Mouse (Mus musculus): ENCODE measurements at regions not wholly inside any gene's neighbourhood (a gene's known extent, or its start where the extent isn't known, plus 50 kb on each side); places are given as distances from the start of the nearest gene placed in this dataset.

GRCm38 (mm10) chr17:79282771-79283170, 72.1 kb downstream of the Cdc42ep3 start:
- WGBS, result 60% methylated on average over 2 of the region's 2 CpGs
- no peak for DNase-seq (ENCODE audit: low spot score)
- no peaks in the 10 kb centered on the region for H3K27me3 ChIP-seq (ENCODE audit: control insufficient read depth, insufficient read depth, low read length)
- H3K4me2 ChIP-seq (replicated peaks; ENCODE audit: low read depth, low read length), result no peak overlapping the region
- H3K4me3 ChIP-seq (ENCODE audit: low read depth, low read length), result no peak overlapping the region
- H3K9ac ChIP-seq (ENCODE audit: low read depth, low read length), result no peak overlapping the region
- ATAC-seq (ENCODE audit: low FRiP score), result no peak
- H3K27ac ChIP-seq (ENCODE audit: low read depth, low read length), result no peak overlapping the region
- H3K4me1 ChIP-seq (replicated peaks; ENCODE audit: control insufficient read depth, insufficient read depth, low read length), result peaks cover 4% of the 10 kb centered on the region; the same call in 1 of the 2 replicates
- H3K36me3 ChIP-seq (ENCODE audit: control insufficient read depth, insufficient read depth, low read length), result no peaks in the 10 kb centered on the region
- H3K9me3 ChIP-seq (ENCODE audit: control insufficient read depth, low read length), result no peaks in the 10 kb centered on the region

GRCm38 (mm10) chr17:79273551-79273950, 81.3 kb downstream of the Cdc42ep3 start:
- Histone ChIP-seq H3K4me1 (replicated peaks; ENCODE audit: control insufficient read depth, insufficient read depth, low read length) (no peaks in the 10 kb centered on the region), H3K9ac (ENCODE audit: low read depth, low read length) (no peak overlapping the region), H3K4me3 (ENCODE audit: low read depth, low read length) (no peak overlapping the region), H3K36me3 (ENCODE audit: control insufficient read depth, insufficient read depth, low read length) (no peaks in the 10 kb centered on the region), H3K27ac (ENCODE audit: low read depth, low read length) (no peak overlapping the region), H3K4me2 (replicated peaks; ENCODE audit: low read depth, low read length) (no peak overlapping the region), H3K27me3 (ENCODE audit: control insufficient read depth, insufficient read depth, low read length) (no peaks in the 10 kb centered on the region), H3K9me3 (ENCODE audit: control insufficient read depth, low read length) (no peaks in the 10 kb centered on the region)
- ATAC-seq (ENCODE audit: low FRiP score) (no peak), DNase-seq (ENCODE audit: low spot score) (no peak)
- WGBS, result 87% methylated on average over 8 of the region's 8 CpGs

GRCm38 (mm10) chr17:79259691-79260090, 95.2 kb downstream of the Cdc42ep3 start:
- no peak overlapping the region for H3K4me2 ChIP-seq (replicated peaks; ENCODE audit: low read depth, low read length)
- 70% methylated on average over 5 of the region's 5 CpGs for WGBS

GRCm38 (mm10) chr17:79246962-79247902, 107.7 kb downstream of the Cdc42ep3 start:
- Histone ChIP-seq H3K36me3 (ENCODE audit: control insufficient read depth, insufficient read depth, low read length) (no peaks in the 10 kb centered on the region), H3K4me3 (ENCODE audit: low read depth, low read length) (no peak overlapping the region), H3K27me3 (ENCODE audit: control insufficient read depth, insufficient read depth, low read length) (no peaks in the 10 kb centered on the region), H3K9ac (ENCODE audit: low read depth, low read length) (no peak overlapping the region), H3K27ac (ENCODE audit: low read depth, low read length) (no peak overlapping the region), H3K9me3 (ENCODE audit: control insufficient read depth, low read length) (no peaks in the 10 kb centered on the region), H3K4me1 (replicated peaks; ENCODE audit: control insufficient read depth, insufficient read depth, low read length) (no peaks in the 10 kb centered on the region), H3K4me2 (replicated peaks; ENCODE audit: low read depth, low read length) (no peak overlapping the region)
- DNase-seq (ENCODE audit: low spot score), result no peak
- ATAC-seq (ENCODE audit: low FRiP score), result no peak
- WGBS, result 81% methylated on average over 9 of the region's 9 CpGs

More at GRCm38 (mm10) chr17:79259691-79260090, 95.2 kb downstream of the Cdc42ep3 start:
- Histone ChIP-seq H3K36me3 (ENCODE audit: control insufficient read depth, insufficient read depth, low read length) (no peaks in the 10 kb centered on the region), H3K27me3 (ENCODE audit: control insufficient read depth, insufficient read depth, low read length) (no peaks in the 10 kb centered on the region), H3K9ac (ENCODE audit: low read depth, low read length) (no peak overlapping the region), H3K4me3 (ENCODE audit: low read depth, low read length) (no peak overlapping the region), H3K4me1 (replicated peaks; ENCODE audit: control insufficient read depth, insufficient read depth, low read length) (no peaks in the 10 kb centered on the region), H3K27ac (ENCODE audit: low read depth, low read length) (no peak overlapping the region), H3K9me3 (ENCODE audit: control insufficient read depth, low read length) (no peaks in the 10 kb centered on the region)
- DNase-seq (ENCODE audit: low spot score), result no peak
- ATAC-seq (ENCODE audit: low FRiP score), result no peak

- no peak overlapping the region for H3K4me2 ChIP-seq (replicated peaks; ENCODE audit: low read depth, low read length)
- H3K27me3 ChIP-seq (ENCODE audit: control insufficient read depth, insufficient read depth, low read length), result no peaks in the 10 kb centered on the region
- no peaks in the 10 kb centered on the region for H3K36me3 ChIP-seq (ENCODE audit: control insufficient read depth, insufficient read depth, low read length)
- H3K27ac ChIP-seq (ENCODE audit: low read depth, low read length), result no peak overlapping the region
- H3K9me3 ChIP-seq (ENCODE audit: control insufficient read depth, low read length), result no peaks in the 10 kb centered on the region
- no peak overlapping the region for H3K4me3 ChIP-seq (ENCODE audit: low read depth, low read length)
- DNase-seq (ENCODE audit: low spot score) (no peak), ATAC-seq (ENCODE audit: low FRiP score) (no peak)
- no peaks in the 10 kb centered on the region for H3K4me1 ChIP-seq (replicated peaks; ENCODE audit: control insufficient read depth, insufficient read depth, low read length)
- H3K9ac ChIP-seq (ENCODE audit: low read depth, low read length), result no peak overlapping the region
- WGBS, result 92% methylated on average over 11 of the region's 11 CpGs
Observed at GRCm38 (mm10) chr17:79244121-79244520, 110.8 kb downstream of the Cdc42ep3 start.

GRCm38 (mm10) chr17:79243426-79243825, 111.5 kb downstream of the Cdc42ep3 start:
- Histone ChIP-seq H3K4me1 (replicated peaks; ENCODE audit: control insufficient read depth, insufficient read depth, low read length) (no peaks in the 10 kb centered on the region), H3K4me3 (ENCODE audit: low read depth, low read length) (no peak overlapping the region), H3K4me2 (replicated peaks; ENCODE audit: low read depth, low read length) (no peak overlapping the region), H3K27ac (ENCODE audit: low read depth, low read length) (no peak overlapping the region), H3K9ac (ENCODE audit: low read depth, low read length) (no peak overlapping the region), H3K36me3 (ENCODE audit: control insufficient read depth, insufficient read depth, low read length) (no peaks in the 10 kb centered on the region), H3K9me3 (ENCODE audit: control insufficient read depth, low read length) (no peaks in the 10 kb centered on the region), H3K27me3 (ENCODE audit: control insufficient read depth, insufficient read depth, low read length) (no peaks in the 10 kb centered on the region)
- DNase-seq (ENCODE audit: low spot score) (no peak), ATAC-seq (ENCODE audit: low FRiP score) (no peak)
- WGBS, result 95% methylated on average over 2 of the region's 2 CpGs

- no peaks in the 10 kb centered on the region for H3K36me3 ChIP-seq (ENCODE audit: control insufficient read depth, insufficient read depth, low read length)
- no peak overlapping the region for H3K27ac ChIP-seq (ENCODE audit: low read depth, low read length)
- no peaks in the 10 kb centered on the region for H3K9me3 ChIP-seq (ENCODE audit: control insufficient read depth, low read length)
- H3K4me2 ChIP-seq (replicated peaks; ENCODE audit: low read depth, low read length), result no peak overlapping the region
- 87% methylated on average over 3 of the region's 3 CpGs for WGBS
- ATAC-seq (ENCODE audit: low FRiP score), result no peak
- H3K9ac ChIP-seq (ENCODE audit: low read depth, low read length), result no peak overlapping the region
- H3K4me1 ChIP-seq (replicated peaks; ENCODE audit: control insufficient read depth, insufficient read depth, low read length), result no peaks in the 10 kb centered on the region
- H3K27me3 ChIP-seq (ENCODE audit: control insufficient read depth, insufficient read depth, low read length), result no peaks in the 10 kb centered on the region
- no peak for DNase-seq (ENCODE audit: low spot score)
- no peak overlapping the region for H3K4me3 ChIP-seq (ENCODE audit: low read depth, low read length)
Observed at GRCm38 (mm10) chr17:79241489-79241888, 113.4 kb downstream of the Cdc42ep3 start.

- 82% methylated on average over 3 of the region's 3 CpGs for WGBS
Observed at GRCm38 (mm10) chr17:79236244-79236781, 118.6 kb downstream of the Cdc42ep3 start.

More at GRCm38 (mm10) chr17:79236244-79236781, 118.6 kb downstream of the Cdc42ep3 start:
- Histone ChIP-seq H3K27ac (ENCODE audit: low read depth, low read length) (no peak overlapping the region), H3K36me3 (ENCODE audit: control insufficient read depth, insufficient read depth, low read length) (no peaks in the 10 kb centered on the region), H3K4me3 (ENCODE audit: low read depth, low read length) (no peak overlapping the region), H3K9me3 (ENCODE audit: control insufficient read depth, low read length) (no peaks in the 10 kb centered on the region), H3K4me2 (replicated peaks; ENCODE audit: low read depth, low read length) (no peak overlapping the region), H3K9ac (ENCODE audit: low read depth, low read length) (no peak overlapping the region), H3K27me3 (ENCODE audit: control insufficient read depth, insufficient read depth, low read length) (no peaks in the 10 kb centered on the region), H3K4me1 (replicated peaks; ENCODE audit: control insufficient read depth, insufficient read depth, low read length) (no peaks in the 10 kb centered on the region)
- DNase-seq (ENCODE audit: low spot score) (no peak), ATAC-seq (ENCODE audit: low FRiP score) (no peak)
